Mouse (Mus musculus) left cerebral cortex, postnatal 36 days (tissue): ENCODE data around the gene 2700081O15Rik. TPM values are rescaled to one million over a fixed set of nuclear protein-coding genes. Genes with fewer than 3 reads are reported as not detected.
"Not testable (repeated sequence)": the region's sequence is repeated elsewhere in the genome, so short reads cannot be mapped to it uniquely, and the experiment has no call there.

Experiments
- DNase-seq, 2 experiments: peaks; one replicate each; pipeline ENCODE4 v3.0.0; 2021 to 2022; ENCODE audit warnings: low spot score in 2 of 2, mixed read lengths in 1 of 2
- intact Hi-C: fragments of 180-260 bp; cut with DNase I; formaldehyde crosslinking; loops from one replicate; pipeline ENCODE4 v1.15.1; 2025
- total RNA-seq, 2 experiments: library from RNA; stranded (reverse); gene quantifications; 2 replicates each; pipeline ENCODE4 v1.2.3; 2021

Gene 2700081O15Rik
- 10 to 100 TPM; 34.7 to 37.3 TPM for total RNA-seq

DNA sequence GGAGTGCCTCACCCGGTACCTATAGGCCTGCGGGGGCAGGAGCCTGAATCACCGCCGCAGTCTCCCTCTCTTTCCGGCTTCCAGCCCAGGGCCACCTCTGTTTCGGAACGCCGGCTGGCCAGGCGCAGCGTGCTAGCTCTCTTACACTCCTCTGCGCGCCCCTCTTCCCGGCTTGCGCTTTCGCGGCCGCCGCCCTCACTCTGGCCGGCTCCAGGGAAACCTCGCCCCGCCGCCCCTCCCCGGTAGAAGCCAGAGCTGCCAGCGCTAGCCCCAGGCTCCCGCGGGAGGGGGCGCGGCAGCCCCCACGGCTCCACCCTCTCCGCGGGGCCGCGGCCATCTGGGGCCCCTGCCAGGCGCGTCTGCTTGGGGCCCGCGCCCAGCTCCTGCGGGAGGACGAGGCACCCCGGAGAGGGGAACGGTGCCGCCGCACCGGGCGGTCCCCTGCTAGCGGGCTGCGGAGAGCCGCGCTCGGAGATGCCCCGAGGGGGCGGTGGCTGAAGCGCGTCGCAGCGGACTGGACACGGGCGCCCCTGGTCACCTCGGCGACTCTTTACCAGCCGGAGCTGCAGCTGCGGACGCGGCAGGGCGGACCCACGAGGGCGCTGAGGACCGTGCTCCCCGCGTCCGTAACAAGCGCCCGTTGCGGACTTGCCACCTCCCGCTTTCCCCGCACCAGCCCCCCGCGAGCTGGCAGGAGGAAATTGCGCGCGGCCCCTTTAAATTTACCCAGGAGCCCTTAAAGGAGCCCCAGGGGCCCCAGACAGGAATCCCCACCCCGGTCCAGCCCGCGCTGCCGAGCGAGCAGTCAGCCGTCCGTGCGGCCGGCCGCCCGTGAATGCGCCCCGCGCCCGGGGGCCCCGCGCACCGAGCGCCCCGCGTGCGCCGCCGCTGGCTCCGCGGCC is at the start of gene 2700081O15Rik:
Gene 2700081O15Rik, plus strand, starts transcription at position 792 of the 902 bp plus-strand sequence.
- intact Hi-C loops: loop anchor here (5.0 to 10.0 kb wide), 5 partner anchors 35 to 352 kb away; partner anchors contain the start of genes Mark2, Rcor2 and Spindoc
- DNase-seq: peak; percentile 71 to 75

DNA sequence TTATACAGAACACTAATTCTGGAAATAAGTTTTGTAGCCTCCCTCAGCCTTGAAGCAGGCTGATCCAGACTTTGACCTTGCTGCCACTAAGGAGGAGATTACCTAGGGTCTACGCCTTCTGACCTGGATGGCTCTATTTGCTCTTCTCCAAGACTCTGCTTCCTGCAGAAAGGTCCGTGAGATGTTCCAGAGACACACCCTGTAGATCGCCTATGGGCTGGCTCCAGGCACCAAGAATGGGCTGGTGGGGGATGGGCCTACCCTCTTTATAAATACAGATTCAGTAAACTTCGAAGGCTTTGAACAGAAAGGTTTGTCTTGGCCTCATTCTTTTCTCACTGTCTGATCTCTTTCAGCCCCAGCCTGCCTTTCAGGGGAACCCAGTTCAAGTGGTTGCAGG is 48.0 kb upstream of the 2700081O15Rik start:
- intact Hi-C loops, DNase-seq: not testable (repeated sequence)

DNA sequence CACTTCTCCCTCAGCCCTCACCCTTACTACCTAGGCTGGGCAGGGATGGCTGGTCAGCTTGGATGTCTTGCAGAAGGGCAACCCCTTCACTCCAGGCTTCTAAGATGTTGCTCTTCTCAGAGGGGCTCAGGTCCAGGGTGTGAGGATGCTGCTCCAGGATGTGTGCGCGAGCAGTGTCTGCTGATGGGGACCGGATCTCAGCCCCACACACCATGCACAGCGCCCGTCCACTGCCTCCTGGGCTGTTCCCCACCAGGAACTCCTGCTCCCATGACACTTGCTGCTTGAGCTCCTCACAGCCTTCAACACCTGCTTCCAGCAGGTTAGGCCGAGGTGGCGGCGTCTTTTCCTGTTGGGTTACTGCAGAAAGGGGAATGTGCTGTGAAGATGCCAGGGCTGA is 42.9 kb upstream of the 2700081O15Rik start:
- no peak for DNase-seq
- intact Hi-C loops: no loop called here

DNA sequence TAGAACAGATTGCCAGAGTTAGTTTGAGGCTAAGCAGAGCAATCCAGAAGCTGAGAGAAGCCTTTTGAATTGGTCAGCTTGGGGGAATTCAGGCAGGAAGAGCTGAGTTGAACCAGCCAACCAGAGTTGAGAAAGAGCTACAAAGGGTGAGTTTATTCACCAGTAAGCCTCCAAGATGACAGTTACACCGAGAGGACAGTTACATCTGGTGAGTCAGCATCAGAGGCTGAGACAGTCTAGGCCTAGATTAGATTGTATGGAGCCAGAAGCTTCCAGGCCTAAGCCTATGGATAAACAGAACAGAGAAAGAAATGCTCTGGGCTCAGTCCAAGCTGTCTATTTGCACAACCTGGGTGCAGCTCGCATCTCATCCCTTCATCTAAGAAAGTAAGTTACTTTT is 39.8 kb upstream of the 2700081O15Rik start:
- no peak for DNase-seq
- intact Hi-C loops: no loop called here

DNA sequence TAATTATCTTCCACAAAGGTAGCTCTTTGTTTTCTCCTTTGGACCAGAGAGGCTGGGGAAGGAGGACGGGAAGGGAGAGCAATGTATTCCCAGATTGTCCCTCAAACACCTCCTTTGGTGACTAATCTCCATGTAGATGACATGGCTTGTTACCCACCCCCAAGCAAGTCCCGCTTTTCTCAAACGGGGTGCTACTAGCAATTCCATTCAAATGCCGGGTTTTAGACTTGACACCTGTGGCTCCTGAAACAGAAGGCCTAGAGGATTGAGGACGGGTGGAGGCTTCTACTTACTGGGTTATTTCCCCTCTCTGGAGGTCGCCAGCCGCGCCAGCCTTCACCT is 35.5 kb upstream of the 2700081O15Rik start:
- no peak for DNase-seq
- intact Hi-C loops: loop anchor here (5.0 kb wide), 1 partner anchor 35 kb away; the partner anchor contains the start of gene 2700081O15Rik

DNA sequence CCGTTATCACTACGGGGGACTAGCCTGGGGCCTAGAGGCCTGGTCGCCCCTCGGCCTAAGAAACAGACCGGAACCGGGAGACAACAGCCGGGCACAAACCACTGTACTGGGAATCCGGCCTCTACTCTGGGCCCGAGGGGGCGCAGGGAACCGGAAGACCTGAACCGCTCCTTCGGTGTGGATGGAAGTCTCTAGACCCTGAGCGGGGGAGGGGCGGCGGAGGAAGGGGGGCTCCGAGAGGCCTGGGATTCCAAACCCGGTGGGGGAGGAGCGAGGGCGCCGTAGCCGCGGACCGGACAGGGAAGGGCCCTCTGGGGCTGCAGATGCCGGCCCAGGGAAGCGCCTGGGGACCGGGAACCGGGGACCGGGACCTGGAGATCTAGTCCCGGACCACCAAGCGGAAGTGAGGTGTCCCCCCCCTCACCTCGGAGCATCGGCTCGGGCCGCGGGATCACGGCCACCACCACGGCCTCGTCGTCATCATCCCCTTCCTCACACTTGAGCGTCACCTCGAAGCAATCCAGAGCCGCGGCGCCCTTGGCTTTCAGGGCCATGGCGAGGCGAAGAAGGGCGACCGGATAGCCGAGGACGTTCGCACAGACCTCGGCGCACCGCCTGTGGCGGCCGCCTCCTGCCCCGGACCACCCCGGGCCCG is 35.0 kb upstream of the 2700081O15Rik start:
- DNase-seq: peak; percentile 42 to 63
- intact Hi-C loops: loop anchor here (5.0 kb wide), 1 partner anchor 35 kb away; the partner anchor contains the start of gene 2700081O15Rik

DNA sequence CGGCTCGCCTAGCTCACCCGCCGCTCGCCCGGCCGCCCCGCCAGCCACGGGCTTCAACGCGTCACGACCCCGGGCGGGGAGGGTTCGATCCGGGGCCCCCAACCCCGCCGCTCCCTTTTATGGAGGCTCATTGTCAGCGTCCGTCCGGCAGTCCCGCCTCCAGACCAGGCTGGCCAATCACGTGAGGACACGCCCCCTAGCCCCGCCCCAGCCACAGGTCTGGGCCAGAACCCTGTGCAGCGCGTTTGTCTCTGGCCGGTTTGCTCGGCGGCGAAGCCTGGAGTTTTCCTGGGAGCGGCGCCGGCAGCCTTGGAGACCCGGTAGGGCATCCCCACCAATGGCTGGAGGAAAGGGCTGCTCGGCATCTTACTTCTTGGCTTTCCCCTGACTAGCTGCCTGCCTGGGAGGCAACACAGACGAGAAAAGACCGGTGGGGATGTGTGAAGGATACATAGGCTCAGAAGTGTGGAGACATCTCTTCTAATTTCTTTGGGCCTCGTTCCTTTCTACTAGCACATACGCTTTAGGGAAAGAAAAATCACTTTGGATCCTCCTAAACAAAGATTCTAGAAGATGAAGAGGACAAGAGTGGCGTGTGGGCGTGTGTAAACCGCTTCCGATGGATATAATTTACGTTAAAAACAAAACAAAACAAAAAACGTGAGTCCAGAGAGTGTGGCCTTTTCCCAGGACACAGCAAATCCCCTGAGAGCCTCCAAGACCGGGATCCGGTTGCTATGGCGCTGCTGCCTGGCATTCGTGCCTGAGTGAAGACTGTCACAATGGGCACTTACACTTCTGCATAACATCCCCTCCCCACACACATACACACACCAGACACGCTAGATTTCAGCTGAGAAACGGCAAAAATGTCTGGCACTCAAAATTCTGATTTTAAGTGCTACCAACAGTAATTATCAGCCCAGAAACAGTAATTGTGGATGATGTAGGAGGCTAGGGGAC is 34.2 kb upstream of the 2700081O15Rik start, which contains the start of gene Spindoc:
Gene Spindoc, minus strand, starts transcription at position 92 of the 963 bp plus-strand sequence.
- DNase-seq: peak; percentile 97 to 98
- intact Hi-C loops: loop anchor here (5.0 kb wide), 1 partner anchor 34 kb away; the partner anchor contains the start of gene 2700081O15Rik

DNA sequence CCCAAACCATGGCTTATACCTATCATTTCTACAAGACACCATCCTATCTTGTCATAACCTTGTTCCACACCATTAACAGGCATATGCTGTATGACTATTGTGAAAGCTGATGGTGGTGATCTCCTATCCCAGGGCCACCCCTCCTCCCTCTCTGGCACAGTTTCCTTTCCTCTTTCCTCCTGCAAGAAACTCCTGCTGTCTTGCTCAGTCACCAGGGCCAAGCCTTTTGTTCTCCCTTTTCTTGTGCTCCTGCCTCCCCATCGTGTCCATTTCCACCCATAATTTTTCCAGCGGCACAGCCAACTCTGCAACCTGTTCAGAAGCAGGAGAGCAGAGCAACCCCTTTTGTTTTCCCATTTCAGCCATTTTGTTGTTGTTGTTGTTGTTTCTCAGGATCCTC is 31.4 kb upstream of the 2700081O15Rik start:
- intact Hi-C loops: no loop called here
- DNase-seq: no peak

DNA sequence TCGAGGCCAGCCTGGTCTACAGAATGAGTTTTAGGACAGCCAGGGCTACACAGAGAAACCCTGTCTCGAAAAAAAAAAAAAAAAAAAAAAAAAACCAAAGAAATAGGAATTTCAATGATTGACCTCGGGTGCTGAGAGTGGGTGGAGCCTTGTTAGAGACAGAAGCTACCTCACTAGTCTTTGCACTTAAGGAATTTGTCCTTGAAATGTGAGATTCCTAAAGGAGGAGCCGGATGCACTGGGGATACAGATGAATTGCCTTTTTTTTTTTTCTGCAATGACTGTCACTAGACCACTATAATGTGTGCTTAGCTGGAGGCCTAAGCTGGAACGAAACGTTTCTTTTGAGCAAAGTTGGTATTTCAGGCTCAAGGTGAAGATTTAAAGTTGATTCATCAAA is 28.9 kb upstream of the 2700081O15Rik start:
- intact Hi-C loops: no loop called here
- no peak for DNase-seq

DNA sequence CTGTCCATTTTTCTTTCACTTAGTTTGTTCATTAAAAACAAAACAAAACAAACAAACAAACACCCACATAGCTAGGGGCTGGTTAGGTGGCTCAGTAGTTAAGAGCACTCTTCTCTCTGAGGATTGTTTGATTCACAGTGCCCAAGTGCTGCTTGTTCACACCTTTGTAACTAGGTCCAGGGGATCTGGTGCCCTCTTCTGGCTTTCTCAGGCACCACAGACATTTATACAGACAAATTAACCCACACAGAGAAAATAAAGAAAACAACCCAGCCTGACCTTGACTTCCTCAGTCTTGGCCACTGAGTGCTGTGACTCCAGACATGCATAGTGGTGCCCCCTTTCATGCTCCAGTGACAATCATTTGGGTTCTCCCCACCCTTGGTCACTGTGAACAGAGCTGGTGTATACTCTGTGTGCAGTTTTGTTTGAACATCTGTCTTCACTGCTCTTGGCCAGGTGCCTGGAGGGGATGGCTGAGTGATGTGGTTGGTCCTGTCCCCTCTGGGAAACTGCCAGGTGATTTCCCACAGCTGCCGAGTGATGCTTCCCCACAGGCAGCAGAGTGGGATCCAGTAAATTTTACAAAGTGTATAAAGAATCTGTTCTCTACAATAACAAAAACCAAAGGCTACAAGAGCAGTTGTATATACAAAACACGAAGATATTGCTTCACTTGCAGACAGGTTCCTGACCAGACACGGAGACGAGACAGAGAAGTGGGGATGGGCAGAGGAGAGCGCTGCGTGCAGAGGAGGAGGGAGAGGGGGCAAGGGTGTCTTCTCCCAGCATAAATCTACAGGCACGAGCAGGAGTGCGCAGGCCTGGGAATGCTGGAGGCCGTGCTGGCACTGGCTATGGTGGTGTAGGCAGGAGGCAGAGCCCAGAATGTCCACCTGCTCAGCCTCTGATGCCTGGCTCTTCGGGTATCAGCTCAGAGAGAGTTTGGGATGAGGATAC is 20.3 kb upstream of the 2700081O15Rik start:
- DNase-seq, intact Hi-C loops: not testable (repeated sequence)

DNA sequence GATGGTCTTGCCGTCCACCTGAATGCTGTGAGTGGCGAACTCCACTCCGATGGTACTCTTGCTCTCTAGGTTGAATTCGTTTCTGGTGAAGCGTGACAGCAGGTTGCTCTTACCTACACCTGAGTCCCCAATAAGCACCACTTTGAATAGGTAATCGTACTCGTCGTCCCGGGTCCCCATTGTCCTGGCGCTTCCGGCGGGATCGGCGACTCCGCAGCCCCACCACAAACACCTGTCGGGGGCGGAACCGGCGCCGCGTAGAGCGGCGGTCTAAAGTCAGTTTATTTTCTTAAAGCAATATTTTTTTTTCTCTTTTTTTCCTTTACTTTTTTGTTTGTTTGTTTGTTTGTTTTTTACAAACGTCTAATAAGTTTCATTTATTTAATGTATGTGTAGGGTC is 18.5 kb upstream of the 2700081O15Rik start:
- intact Hi-C loops, DNase-seq: not testable (repeated sequence)

DNA sequence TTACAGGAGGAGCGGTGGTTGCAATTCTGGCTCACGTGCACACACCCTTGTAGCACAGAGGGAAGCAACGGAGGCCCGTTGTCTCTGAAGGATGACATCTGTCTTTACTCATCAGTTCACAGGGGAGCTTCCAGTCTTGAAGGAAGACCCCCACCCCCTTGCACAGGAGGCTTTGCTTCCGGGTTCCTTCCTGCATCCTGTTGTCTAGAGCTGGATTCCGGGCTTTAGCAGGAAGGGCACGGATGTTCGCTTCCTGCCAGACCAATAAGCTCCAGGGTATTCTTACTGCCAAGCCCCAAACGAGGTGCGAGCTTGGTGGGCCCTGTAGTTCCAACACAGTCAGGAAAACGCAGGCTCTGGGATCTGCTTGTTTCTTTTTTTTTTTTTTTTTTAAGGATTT is 16.8 kb upstream of the 2700081O15Rik start:
- DNase-seq: no peak
- intact Hi-C loops: no loop called here

DNA sequence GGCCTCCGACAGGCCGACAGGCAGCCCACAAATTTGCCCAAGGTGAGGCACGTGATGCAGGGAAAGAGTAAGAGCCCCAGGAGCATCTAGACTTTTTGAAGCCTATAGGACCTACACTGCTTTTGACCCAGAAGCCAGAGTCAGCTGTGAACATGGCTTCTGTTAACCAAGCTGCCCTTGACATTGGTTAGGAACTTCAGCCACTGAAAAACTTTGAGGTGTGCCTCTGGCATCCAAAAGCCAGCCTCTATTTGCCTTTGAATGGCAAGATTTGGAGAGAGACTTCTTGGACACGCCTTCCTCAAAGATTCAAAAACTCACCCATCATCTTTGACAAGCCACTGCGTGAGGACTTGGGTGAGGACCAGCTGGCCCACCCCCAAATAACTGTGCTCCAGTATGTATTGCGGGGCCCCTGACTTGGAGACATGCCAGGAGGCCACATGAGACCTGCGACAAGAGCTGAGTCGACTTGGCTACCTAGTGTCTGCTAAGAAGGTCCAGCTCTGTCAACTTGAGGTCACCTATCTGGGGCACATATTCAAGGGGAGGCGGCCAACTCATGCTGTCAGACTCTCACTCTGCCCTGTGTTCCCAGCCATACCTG is 12.7 kb upstream of the 2700081O15Rik start:
- no peak for DNase-seq
- intact Hi-C loops: no loop called here

DNA sequence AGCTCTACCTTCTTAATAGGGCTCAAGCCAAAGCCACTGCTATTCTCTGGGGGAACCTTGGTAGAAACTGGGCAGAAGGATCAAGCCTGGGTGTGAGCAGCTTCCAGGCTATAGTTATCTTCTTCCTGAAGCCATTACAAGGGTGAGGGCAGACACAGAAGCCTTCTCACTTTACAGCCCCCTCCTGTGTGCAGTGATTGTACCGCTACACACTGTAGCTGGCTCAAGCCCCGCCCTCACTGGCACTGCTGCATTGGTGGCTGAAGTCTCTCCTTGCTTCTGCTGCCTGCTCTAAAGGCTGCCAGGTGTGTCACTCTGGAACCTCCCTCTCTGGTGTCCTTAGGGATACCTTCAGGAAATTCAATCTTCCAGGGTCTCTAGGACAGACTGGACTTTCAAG is 5.1 kb upstream of the 2700081O15Rik start:
- intact Hi-C loops: loop anchor here (10.0 kb wide), 1 partner anchor 348 kb away; no protein-coding TSS in a partner anchor
- DNase-seq: no peak

DNA sequence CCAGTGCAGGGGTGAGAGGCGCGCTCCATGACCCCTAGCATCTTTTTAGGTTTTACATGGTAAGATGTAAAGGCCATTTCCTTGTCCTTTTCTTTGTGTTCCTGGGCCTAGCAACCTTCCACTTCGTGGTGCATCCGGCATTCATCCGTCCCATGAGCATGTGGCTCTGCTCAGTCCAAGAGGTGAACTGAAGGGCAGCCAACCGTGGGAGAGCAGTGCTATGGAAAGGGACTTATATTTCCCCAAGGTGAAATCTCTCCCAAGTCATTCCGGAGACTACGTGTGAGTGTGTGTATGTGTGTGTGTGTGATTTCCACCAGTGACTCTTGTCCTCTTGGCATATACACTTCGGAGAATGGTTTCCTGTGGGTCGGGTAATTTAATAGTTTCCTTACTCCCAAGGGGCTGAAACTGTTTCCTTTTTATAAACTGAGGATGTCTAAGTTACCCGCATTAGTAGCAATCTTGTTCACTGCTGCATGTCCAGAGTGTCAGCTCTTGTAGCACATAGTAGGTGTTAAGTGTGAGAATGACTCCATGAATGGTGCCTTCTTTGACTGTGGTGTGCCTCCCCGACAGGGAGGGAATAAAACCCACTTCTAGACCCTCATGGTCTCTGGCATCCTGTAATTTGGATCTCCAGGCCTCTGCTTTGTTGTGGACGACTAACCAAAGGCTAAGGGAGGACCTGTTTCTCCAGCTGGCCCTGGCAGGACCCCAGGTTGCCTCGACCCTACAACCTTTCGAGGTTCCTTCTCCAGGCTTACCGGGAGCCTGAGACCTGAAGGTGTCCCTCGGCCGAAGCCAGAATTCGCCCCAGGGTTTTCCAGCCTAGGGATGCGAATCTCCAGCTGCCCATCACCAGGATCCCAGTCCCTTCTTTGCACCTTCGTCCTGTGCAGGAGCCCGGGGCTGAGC is 1.2 kb upstream of the 2700081O15Rik start:
- no peak for DNase-seq
- intact Hi-C loops: loop anchor here (5.0 to 10.0 kb wide), 5 partner anchors 34 to 351 kb away; partner anchors contain the start of genes Mark2, Rcor2 and Spindoc
